Mouse (Mus musculus) heart, postnatal 0 days (tissue): ENCODE measurements around the gene Sbno2.

Experiments used
- CTCF ChIP-seq: IDR thresholded peaks from 2 replicates; pipeline ENCODE4 v1.5.1; 2016; ENCODE audit warnings: antibody characterized with exemption, control low read depth, low read depth
- EP300 ChIP-seq: IDR thresholded peaks from 2 replicates; pipeline ENCODE4 v1.6.1; 2016; ENCODE audit warnings: antibody characterized with exemption, low read depth

GRCm38 (mm10) chr10:80146568-80147011 lies 41.2 kb upstream of the Sbno2 start:
- peak; percentile 77; the same call in 1 of the 2 replicates for TF ChIP-seq EP300
- TF ChIP-seq CTCF = no peak
